Mouse (Mus musculus): ENCODE results near the gene Nlrp6. TPM values are rescaled to one million over a fixed set of nuclear protein-coding genes. Genes with fewer than 3 reads are reported as not detected.
"Not testable (repeated sequence)": the region's sequence is repeated elsewhere in the genome, so short reads cannot be mapped to it uniquely, and the experiment has no call there.

The Nlrp6 gene
- total RNA-seq, 2 experiments from 2014 or later: not detected

- intact Hi-C loops (cut with DNase I); DNase-seq: not testable (repeated sequence)
Observed at GRCm38 (mm10) chr7:140968710-140969109, 48.0 kb downstream of the Nlrp6 start.

GRCm38 (mm10) chr7:140970931-140971330 is 50.2 kb downstream of the Nlrp6 start:
- intact Hi-C loops (cut with DNase I): loop anchor here (2.0 kb wide), 1 partner anchor 30 kb away; the partner anchor contains the start of gene Pgghg
- DNase-seq: no peak

- peak in 1 of 2 experiments; percentile 39 for DNase-seq
- intact Hi-C loops (cut with DNase I): loop anchor here (2.0 kb wide), 1 partner anchor 31 kb away; the partner anchor contains the start of gene Pgghg
Observed at GRCm38 (mm10) chr7:140971479-140972171, 50.9 kb downstream of the Nlrp6 start.

- intact Hi-C loops (cut with DNase I): no loop called here
- DNase-seq: no peak
Observed at GRCm38 (mm10) chr7:140973396-140974165, 52.9 kb downstream of the Nlrp6 start.

GRCm38 (mm10) chr7:140974940-140975339 is 54.2 kb downstream of the Nlrp6 start:
- intact Hi-C loops (cut with DNase I): no loop called here
- DNase-seq: no peak

GRCm38 (mm10) chr7:140975465-140975864 is 54.8 kb downstream of the Nlrp6 start:
- intact Hi-C loops (cut with DNase I): no loop called here
- no peak for DNase-seq

GRCm38 (mm10) chr7:140976720-140977119 is 56.0 kb downstream of the Nlrp6 start:
- intact Hi-C loops (cut with DNase I); DNase-seq: not testable (repeated sequence)

Other genes with a start within 250 kb of the Nlrp6 start
- not detected for gene Olfr45, start 239.0 kb upstream of the Nlrp6 start, total RNA-seq (2021)
- not detected for gene Olfr541, start 223.6 kb upstream of the Nlrp6 start, total RNA-seq (2021)
- gene Cyp2e1, start 157.2 kb upstream of the Nlrp6 start, total RNA-seq (2021): 10 to 100 TPM in 1 of 2 experiments, 1 to 10 TPM in 1; 4.3 to 13.2 TPM
- gene Syce1, start 133.1 kb upstream of the Nlrp6 start, total RNA-seq (2021): not detected
- gene Zfp941, start 98.7 kb upstream of the Nlrp6 start, total RNA-seq (2021): under 1 TPM; 0.19 to 0.35 TPM
- 1 to 10 TPM in 1 of 2 experiments, under 1 TPM in 1; 0.44 to 1.2 TPM for gene Urah, start 85.9 kb upstream of the Nlrp6 start, total RNA-seq (2021)
- 10 to 100 TPM; 23.9 to 24.8 TPM for gene Scgb1c1, start 75.4 kb upstream of the Nlrp6 start, total RNA-seq (2021)
- not detected for gene Odf3, start 73.1 kb upstream of the Nlrp6 start, total RNA-seq (2021)
- not detected for gene Gm45785, start 64.6 kb upstream of the Nlrp6 start, total RNA-seq (2021)
- gene Ric8a, start 63.9 kb upstream of the Nlrp6 start, total RNA-seq (2021): 10 to 100 TPM; 19.8 to 22.4 TPM
- gene Bet1l, start 63.3 kb upstream of the Nlrp6 start, total RNA-seq (2021): 10 to 100 TPM; 10.3 to 11.0 TPM
- 10 to 100 TPM; 85.8 to 92.3 TPM for gene Psmd13, start 38.9 kb upstream of the Nlrp6 start, total RNA-seq (2021)
- gene Sirt3, start 38.6 kb upstream of the Nlrp6 start, total RNA-seq (2021): 10 to 100 TPM; 62.1 to 71.1 TPM
- gene Cox8b, start 20.5 kb upstream of the Nlrp6 start, total RNA-seq (2021): 1,000 to 10,000 TPM; 2,774 to 2,839 TPM
- 1 to 10 TPM; 4.4 to 4.9 TPM for gene Pgghg, start 20.5 kb downstream of the Nlrp6 start, total RNA-seq (2021)
- under 1 TPM in 1 of 2 experiments, not detected in 1; 0.42 TPM for gene Ifitm5, start 29.4 kb downstream of the Nlrp6 start, total RNA-seq (2021)
- under 1 TPM in 1 of 2 experiments, not detected in 1; 0.76 TPM for gene Gm45717, start 35.0 kb downstream of the Nlrp6 start, total RNA-seq (2021)
- gene Ifitm2, start 35.1 kb downstream of the Nlrp6 start, total RNA-seq (2021): 100 to 1,000 TPM; 111 to 112 TPM
- 1 to 10 TPM; 3.4 to 4.1 TPM for gene Ifitm1, start 46.3 kb downstream of the Nlrp6 start, total RNA-seq (2021)
- 100 to 1,000 TPM; 113 to 167 TPM for gene Ifitm3, start 89.9 kb downstream of the Nlrp6 start, total RNA-seq (2021)
- gene Ifitm6, start 97.0 kb downstream of the Nlrp6 start, total RNA-seq (2021): 1 to 10 TPM in 1 of 2 experiments, under 1 TPM in 1; 0.47 to 1.0 TPM
- not detected for gene Gm17387, start 108.2 kb downstream of the Nlrp6 start, total RNA-seq (2021)
- gene B4galnt4, start 140.2 kb downstream of the Nlrp6 start, total RNA-seq (2021): not detected
- not detected for gene Pkp3, start 157.3 kb downstream of the Nlrp6 start, total RNA-seq (2021)
- gene Sigirr, start 179.7 kb downstream of the Nlrp6 start, total RNA-seq (2021): 1 to 10 TPM; 5.6 to 9.5 TPM
- under 1 TPM; 0.14 to 0.33 TPM for gene Ano9, start 196.9 kb downstream of the Nlrp6 start, total RNA-seq (2021)
- gene Ptdss2, start 201.5 kb downstream of the Nlrp6 start, total RNA-seq (2021): 10 to 100 TPM; 25.8 to 36.2 TPM